Mouse (Mus musculus) liver, embryonic 12.5 days (tissue): ENCODE measurements around the gene Lrmp. TPM values are rescaled to one million over a fixed set of nuclear protein-coding genes. Genes with fewer than 3 reads are reported as not detected.
A peak's percentile ranks its signal among the peaks of the same experiment; 100 is the strongest.

Source experiments
- ATAC-seq: fragments of 200-750 bp; cut with Nextera tagmentation; 2 replicates; pipeline ENCODE4 v1.8.0; 2017; ENCODE audit warnings: moderate number of reproducible peaks, mild to moderate bottlenecking, moderate library complexity
- H3K27ac ChIP-seq: fragments of 300-500 bp; sonication (generic); 2 replicates; pipeline ENCODE4 v1.5.1; 2016; ENCODE audit warnings: mild to moderate bottlenecking
- H3K27me3 ChIP-seq: fragments of 300-500 bp; sonication (generic); replicated peaks from 2 replicates; pipeline ENCODE4 v1.6.1; 2016; ENCODE audit warnings: mild to moderate bottlenecking, moderate library complexity
- H3K36me3 ChIP-seq: fragments of 300-500 bp; sonication (generic); 2 replicates; pipeline ENCODE4 v1.6.1; 2016; ENCODE audit warnings: mild to moderate bottlenecking, moderate library complexity
- H3K4me1 ChIP-seq: fragments of 300-500 bp; sonication (generic); 2 replicates; pipeline ENCODE4 v1.6.1; 2016
- H3K4me2 ChIP-seq: fragments of 300-500 bp; sonication (generic); 2 replicates; pipeline ENCODE4 v1.6.1; 2016; ENCODE audit warnings: mild to moderate bottlenecking, moderate library complexity
- H3K4me3 ChIP-seq: fragments of 300-500 bp; sonication (generic); 2 replicates; pipeline ENCODE4 v1.5.1; 2016; ENCODE audit warnings: mild to moderate bottlenecking, moderate library complexity
- H3K9ac ChIP-seq: fragments of 300-500 bp; sonication (generic); 2 replicates; pipeline ENCODE4 v1.6.1; 2016; ENCODE audit warnings: mild to moderate bottlenecking, moderate library complexity
- H3K9me3 ChIP-seq: fragments of 300-500 bp; sonication (generic); replicated peaks from 2 replicates; pipeline ENCODE4 v1.6.1; 2016; ENCODE audit warnings: mild to moderate bottlenecking, moderate library complexity
- WGBS: fragments of 180-500 bp; shearing (Covaris S2); methylation state at CpG from one replicate; pipeline ENCODE4 v1.1.7; 2016; ENCODE audit not compliant: insufficient replicate concordance; 5-methylcytosine and 5-hydroxymethylcytosine counted together
- polyA plus RNA-seq: library from polyadenylated mRNA; unstranded; fragments of >200 nt; fragmentation: Nextera tagmentation; extraction: Ambion mirVana; gene quantifications from 2 replicates; pipeline ENCODE4 v1.2.1, GENCODE M21; 2016

Lrmp gene
- polyA plus RNA-seq, 1 experiment from 2014 or later, result 20.6 TPM

- WGBS, result 71% methylated on average over 1 of the region's 1 CpGs
- no peak overlapping the region for H3K4me3 ChIP-seq
- H3K4me1 ChIP-seq, result no peaks in the 10 kb centered on the region; the same call in 1 of the 2 replicates
- no peak for ATAC-seq
- no peak overlapping the region for H3K9ac ChIP-seq
- H3K4me2 ChIP-seq, result no peak overlapping the region
- H3K36me3 ChIP-seq, result no peaks in the 10 kb centered on the region
- no peak overlapping the region for H3K27ac ChIP-seq
- H3K9me3 ChIP-seq, result no peaks in the 10 kb centered on the region
- H3K27me3 ChIP-seq, result no peaks in the 10 kb centered on the region
Measured at GRCm38 (mm10) chr6:145186096-145186495, 70.6 kb downstream of the Lrmp start.

- Histone ChIP-seq H3K27ac (no peak overlapping the region), H3K4me1 (no peaks in the 10 kb centered on the region; the same call in 1 of the 2 replicates), H3K4me2 (peak overlapping the region; percentile 52), H3K4me3 (peak overlapping the region; percentile 33), H3K9ac (no peak overlapping the region), H3K9me3 (no peaks in the 10 kb centered on the region), H3K36me3 (no peaks in the 10 kb centered on the region), H3K27me3 (no peaks in the 10 kb centered on the region)
- ATAC-seq, result no peak
- 46% methylated on average over 27 of the region's 27 CpGs for WGBS
Measured at GRCm38 (mm10) chr6:145187093-145188088, 71.9 kb downstream of the Lrmp start.

GRCm38 (mm10) chr6:145193038-145193437 lies 77.6 kb downstream of the Lrmp start:
- Histone ChIP-seq H3K9ac (no peak overlapping the region), H3K36me3 (no peaks in the 10 kb centered on the region), H3K4me1 (no peaks in the 10 kb centered on the region), H3K4me3 (no peak overlapping the region), H3K9me3 (no peaks in the 10 kb centered on the region), H3K27ac (no peak overlapping the region), H3K4me2 (no peak overlapping the region), H3K27me3 (no peaks in the 10 kb centered on the region)
- WGBS, result 81% methylated on average over 3 of the region's 3 CpGs
- ATAC-seq, result no peak

- Histone ChIP-seq H3K4me1 (no peaks in the 10 kb centered on the region), H3K9ac (no peak overlapping the region), H3K36me3 (no peaks in the 10 kb centered on the region), H3K27ac (no peak overlapping the region), H3K4me2 (no peak overlapping the region), H3K4me3 (no peak overlapping the region), H3K27me3 (no peaks in the 10 kb centered on the region), H3K9me3 (no peaks in the 10 kb centered on the region)
- ATAC-seq, result no peak
- 54% methylated on average over 11 of the region's 11 CpGs for WGBS
Measured at GRCm38 (mm10) chr6:145193446-145193845, 78.0 kb downstream of the Lrmp start.

GRCm38 (mm10) chr6:145197949-145198686 lies 82.7 kb downstream of the Lrmp start:
- Histone ChIP-seq H3K4me1 (no peaks in the 10 kb centered on the region), H3K27ac (no peak overlapping the region), H3K9ac (no peak overlapping the region), H3K4me2 (no peak overlapping the region), H3K36me3 (no peaks in the 10 kb centered on the region), H3K4me3 (no peak overlapping the region), H3K9me3 (no peaks in the 10 kb centered on the region), H3K27me3 (no peaks in the 10 kb centered on the region)
- no peak for ATAC-seq
- 78% methylated on average over 8 of the region's 8 CpGs for WGBS

GRCm38 (mm10) chr6:145202432-145203125 lies 87.1 kb downstream of the Lrmp start:
- WGBS, result 72% methylated on average over 13 of the region's 13 CpGs
- ATAC-seq, result no peak
- H3K9ac ChIP-seq, result no peak overlapping the region

GRCm38 (mm10) chr6:145204440-145204839 lies 89.0 kb downstream of the Lrmp start:
- no peak overlapping the region for H3K9ac ChIP-seq
- no peak overlapping the region for H3K4me2 ChIP-seq
- whole genome bisulfite sequencing, result 84% methylated on average over 6 of the region's 6 CpGs
- H3K27me3 ChIP-seq, result no peaks in the 10 kb centered on the region
- no peaks in the 10 kb centered on the region for H3K9me3 ChIP-seq
- no peak overlapping the region for H3K27ac ChIP-seq
- H3K4me3 ChIP-seq, result no peak overlapping the region
- no peaks in the 10 kb centered on the region for H3K36me3 ChIP-seq
- no peak for ATAC-seq
- H3K4me1 ChIP-seq, result no peaks in the 10 kb centered on the region

More at GRCm38 (mm10) chr6:145202432-145203125, 87.1 kb downstream of the Lrmp start:
- H3K9me3 ChIP-seq, result no peaks in the 10 kb centered on the region
- no peak overlapping the region for H3K4me2 ChIP-seq
- H3K4me1 ChIP-seq, result no peaks in the 10 kb centered on the region
- H3K36me3 ChIP-seq, result no peaks in the 10 kb centered on the region
- no peaks in the 10 kb centered on the region for H3K27me3 ChIP-seq
- no peak overlapping the region for H3K4me3 ChIP-seq
- H3K27ac ChIP-seq, result no peak overlapping the region

GRCm38 (mm10) chr6:145205142-145205541 lies 89.7 kb downstream of the Lrmp start:
- no peaks in the 10 kb centered on the region for H3K27me3 ChIP-seq
- no peak for ATAC-seq
- WGBS, result 63% methylated on average over 10 of the region's 10 CpGs
- H3K36me3 ChIP-seq, result no peaks in the 10 kb centered on the region
- no peak overlapping the region for H3K27ac ChIP-seq
- no peak overlapping the region for H3K9ac ChIP-seq
- no peak overlapping the region for H3K4me2 ChIP-seq
- H3K9me3 ChIP-seq, result no peaks in the 10 kb centered on the region
- H3K4me1 ChIP-seq, result peaks cover 3% of the 10 kb centered on the region
- H3K4me3 ChIP-seq, result no peak overlapping the region

- no peaks in the 10 kb centered on the region for H3K36me3 ChIP-seq
- peaks cover 22% of the 10 kb centered on the region for H3K4me1 ChIP-seq
- H3K9ac ChIP-seq, result peak overlapping the region; percentile 28; the same call in 1 of the 2 replicates
- no peaks in the 10 kb centered on the region for H3K9me3 ChIP-seq
- ATAC-seq, result no peak
- H3K27ac ChIP-seq, result no peak overlapping the region
- H3K4me2 ChIP-seq, result peak overlapping the region; percentile 93
- WGBS, result 43% methylated on average over 8 of the region's 8 CpGs
- H3K27me3 ChIP-seq, result no peaks in the 10 kb centered on the region
- H3K4me3 ChIP-seq, result peak overlapping the region; percentile 83
Measured at GRCm38 (mm10) chr6:145210056-145210680, 94.7 kb downstream of the Lrmp start.

GRCm38 (mm10) chr6:145210816-145211338 lies 95.4 kb downstream of the Lrmp start, which contains the start of the genes Casc1 and Etfrf1:
Gene Casc1, minus strand, starts transcription at chr6:145211005.
Gene Etfrf1, plus strand, starts transcription at chr6:145211134.
- Histone ChIP-seq H3K27ac (peak within 1 kb of the TSS; percentile 90), H3K36me3 (peaks cover 4% of the 10 kb centered on the region), H3K9me3 (no peaks in the 10 kb centered on the region), H3K9ac (peak within 1 kb of the TSS; percentile 79), H3K27me3 (no peaks in the 10 kb centered on the region), H3K4me1 (peaks cover 22% of the 10 kb centered on the region), H3K4me3 (peak within 1 kb of the TSS; percentile 83), H3K4me2 (peak within 1 kb of the TSS; percentile 93)
- peak; percentile 100 for ATAC-seq
- 1% methylated on average over 36 of the region's 36 CpGs for WGBS
